Mouse (Mus musculus) neural tube, postnatal 0 days (tissue): ENCODE results near the gene Egln1. TPM values are rescaled to one million over a fixed set of nuclear protein-coding genes. Genes with fewer than 3 reads are reported as not detected.

Experiments used
- polyA plus RNA-seq: library from polyadenylated mRNA; unstranded; fragments of >200 nt; fragmentation: Nextera tagmentation; extraction: Ambion mirVana; gene quantifications from 2 replicates; pipeline ENCODE4 v1.2.1, GENCODE M21; 2015

Egln1 gene
- 16.3 and 16.6 TPM in 2 replicates for polyA plus RNA-seq

GRCm38 (mm10) chr8:124949209-124950068 is at the start of gene Egln1:
Gene Egln1 (minus strand): TSS chr8:124949324.

GRCm38 (mm10) chr8:124897386-124898250 is 51.5 kb downstream of the Egln1 start, which contains the start of the genes Exoc8 and Sprtn:
Gene Exoc8 (minus strand): TSS chr8:124897705.
Gene Sprtn (plus strand): TSS chr8:124897886.

GRCm38 (mm10) chr8:124862321-124863162 is 86.6 kb downstream of the Egln1 start, which contains the start of the genes Gnpat and 2810004N23Rik:
Gene Gnpat (plus strand): TSS chr8:124863033.
Gene 2810004N23Rik (minus strand): TSS chr8:124863120.

Other genes with a start within 250 kb of the Egln1 start
- gene Ttc13, start 227.3 kb downstream of the Egln1 start, polyA plus RNA-seq, result 51.6 and 53.4 TPM in 2 replicates
- 31.1 and 33.1 TPM in 2 replicates for gene Arv1, start 227.2 kb downstream of the Egln1 start, polyA plus RNA-seq
- gene Fam89a, start 197.5 kb downstream of the Egln1 start, polyA plus RNA-seq, result 1.1 and 2.5 TPM in 2 replicates
- gene Trim67, start 156.2 kb downstream of the Egln1 start, polyA plus RNA-seq, result 22.3 and 26.6 TPM in 2 replicates
- gene Gnpat, start 86.3 kb downstream of the Egln1 start, polyA plus RNA-seq, result 50.7 and 59.1 TPM in 2 replicates
- 15.2 and 17.1 TPM in 2 replicates for gene 2810004N23Rik, start 86.2 kb downstream of the Egln1 start, polyA plus RNA-seq
- 10.5 and 10.9 TPM in 2 replicates for gene Exoc8, start 51.6 kb downstream of the Egln1 start, polyA plus RNA-seq
- 4.9 and 5.3 TPM in 2 replicates for gene Sprtn, start 51.4 kb downstream of the Egln1 start, polyA plus RNA-seq
- gene Tsnax, start 63.7 kb upstream of the Egln1 start, polyA plus RNA-seq, result 156 and 165 TPM in 2 replicates
- gene Disc1, start 104.9 kb upstream of the Egln1 start, polyA plus RNA-seq, result 2.2 and 2.6 TPM in 2 replicates